Mouse (Mus musculus) ovary, adult 10 weeks (tissue): ENCODE results near the gene BC080695. TPM values are rescaled to one million over a fixed set of nuclear protein-coding genes. Genes with fewer than 3 reads are reported as not detected.

Source experiments
- polyA plus RNA-seq: library from polyadenylated mRNA; stranded (reverse); fragments of 350-450 nt; fragmentation: Illumina TruSeq; extraction: RNeasy Lipid Tissue Mini Kit (QIAGEN cat#74804); gene quantifications from one replicate; pipeline ENCODE4 v1.2.3, GENCODE M21; 2014

BC080695 gene
- polyA plus RNA-seq: not detected

GRCm38 (mm10) chr4:143551400-143551799 lies at the start of gene BC080695, which contains the start of gene Gm13057:
Gene BC080695, plus strand, starts transcription at chr4:143551700.
Gene Gm13057, plus strand, starts transcription at chr4:143551709.

GRCm38 (mm10) chr4:143511043-143511442 lies 40.5 kb upstream of the BC080695 start, which contains the start of gene Gm13043:
Gene Gm13043, plus strand, starts transcription at chr4:143511343.

GRCm38 (mm10) chr4:143535654-143536053 lies 15.8 kb upstream of the BC080695 start, which contains the start of gene Gm13040:
Gene Gm13040, plus strand, starts transcription at chr4:143535954.

GRCm38 (mm10) chr4:143614703-143615102 lies 63.2 kb downstream of the BC080695 start, which contains the start of gene Gm13083:
Gene Gm13083, plus strand, starts transcription at chr4:143615003.

Other genes with a start within 250 kb of the BC080695 start
- gene Lrrc38, start 201.9 kb upstream of the BC080695 start, polyA plus RNA-seq: not detected
- gene Pramel1, start 157.3 kb upstream of the BC080695 start, polyA plus RNA-seq: 0.20 TPM
- 19.9 TPM for gene Pramef8, start 139.3 kb upstream of the BC080695 start, polyA plus RNA-seq
- gene Oog4, start 101.4 kb upstream of the BC080695 start, polyA plus RNA-seq: 38.5 TPM
- not detected for gene Gm13043, start 40.4 kb upstream of the BC080695 start, polyA plus RNA-seq
- not detected for gene Gm13040, start 15.7 kb upstream of the BC080695 start, polyA plus RNA-seq
- gene Gm13057, start within 50 bp of the BC080695 start, polyA plus RNA-seq: not detected
- not detected for gene Gm13083, start 63.3 kb downstream of the BC080695 start, polyA plus RNA-seq
- gene Gm13088, start 105.5 kb downstream of the BC080695 start, polyA plus RNA-seq: not detected
- 9.5 TPM for gene Gm13089, start 151.0 kb downstream of the BC080695 start, polyA plus RNA-seq
- gene Gm13078, start 167.8 kb downstream of the BC080695 start, polyA plus RNA-seq: not detected
- 76.3 TPM for gene Gm13023, start 237.7 kb downstream of the BC080695 start, polyA plus RNA-seq